Mouse (Mus musculus) limb, embryonic 10.5 days (tissue): ENCODE results near the gene Dclk2. TPM values are rescaled to one million over a fixed set of nuclear protein-coding genes. Genes with fewer than 3 reads are reported as not detected.
A peak's percentile ranks its signal among the peaks of the same experiment; 100 is the strongest.

Experiments used
- DNase-seq: peaks from one replicate; pipeline ENCODE4 v3.0.0-alpha.2; 2017; ENCODE audit warnings: low spot score
- H3K27ac ChIP-seq: fragments of 300-500 bp; sonication (generic); 2 replicates; pipeline ENCODE4 v1.5.1; 2016; ENCODE audit warnings: mild to moderate bottlenecking
- H3K27me3 ChIP-seq: fragments of 300-500 bp; sonication (generic); 2 replicates; pipeline ENCODE4 v1.6.1; 2016; ENCODE audit warnings: low read depth, mild to moderate bottlenecking; ENCODE audit not compliant: poor library complexity, severe bottlenecking
- H3K36me3 ChIP-seq: fragments of 300-500 bp; sonication (generic); 2 replicates; pipeline ENCODE4 v1.6.1; 2016; ENCODE audit warnings: mild to moderate bottlenecking, moderate library complexity
- H3K4me1 ChIP-seq: fragments of 300-500 bp; sonication (generic); 2 replicates; pipeline ENCODE4 v1.6.1; 2016
- H3K4me3 ChIP-seq: fragments of 300-500 bp; sonication (generic); 2 replicates; pipeline ENCODE4 v1.5.1; 2016; ENCODE audit warnings: mild to moderate bottlenecking, moderate library complexity
- H3K9me3 ChIP-seq: fragments of 300-500 bp; sonication (generic); replicated peaks from 2 replicates; pipeline ENCODE4 v1.6.1; 2016; ENCODE audit warnings: mild to moderate bottlenecking
- WGBS: fragments of 180-500 bp; shearing (Covaris S2); methylation state at CpG from one replicate; pipeline ENCODE4 v1.1.7; 2016; 5-methylcytosine and 5-hydroxymethylcytosine counted together
- polyA plus RNA-seq: library from polyadenylated mRNA; unstranded; fragments of >200 nt; fragmentation: Nextera tagmentation; extraction: Ambion mirVana; gene quantifications from 2 replicates; pipeline ENCODE4 v1.2.1, GENCODE M21; 2016

Dclk2 gene
- polyA plus RNA-seq, 1 experiment from 2014 or later = 4.5 TPM

GRCm38 (mm10) chr3:86832115-86832514, 88.5 kb downstream of the Dclk2 start:
- Histone ChIP-seq H3K36me3 (no peaks in the 10 kb centered on the region), H3K27me3 (0 out of 2 replicates have a peak, but pooled peaks cover 8% of the 10 kb centered on the region), H3K4me1 (peaks cover 27% of the 10 kb centered on the region), H3K4me3 (no peak overlapping the region), H3K9me3 (no peaks in the 10 kb centered on the region), H3K27ac (no peak overlapping the region)
- no peak for DNase-seq
- WGBS = 66% methylated on average over 8 of the region's 8 CpGs

- 89% methylated on average over 3 of the region's 3 CpGs for WGBS
- no peak for DNase-seq
Observed at GRCm38 (mm10) chr3:86827506-86827905, 93.1 kb downstream of the Dclk2 start.

GRCm38 (mm10) chr3:86821383-86821782, 99.3 kb downstream of the Dclk2 start:
- Histone ChIP-seq H3K27me3 (no peaks in the 10 kb centered on the region), H3K27ac (peak overlapping the region; percentile 42; the same call in 1 of the 2 replicates), H3K36me3 (no peaks in the 10 kb centered on the region), H3K9me3 (no peaks in the 10 kb centered on the region), H3K4me3 (no peak overlapping the region), H3K4me1 (peaks cover 35% of the 10 kb centered on the region)
- DNase-seq = no peak
- 61% methylated on average over 3 of the region's 3 CpGs for WGBS

More at GRCm38 (mm10) chr3:86827506-86827905, 93.1 kb downstream of the Dclk2 start:
- H3K36me3 ChIP-seq = no peaks in the 10 kb centered on the region
- H3K4me3 ChIP-seq = no peak overlapping the region
- H3K27ac ChIP-seq = no peak overlapping the region
- H3K9me3 ChIP-seq = no peaks in the 10 kb centered on the region
- 0 out of 2 replicates have a peak, but pooled peaks cover 8% of the 10 kb centered on the region for H3K27me3 ChIP-seq
- peaks cover 19% of the 10 kb centered on the region for H3K4me1 ChIP-seq

GRCm38 (mm10) chr3:86820344-86820743, 100.3 kb downstream of the Dclk2 start:
- Histone ChIP-seq H3K27me3 (no peaks in the 10 kb centered on the region), H3K4me3 (no peak overlapping the region), H3K27ac (peak overlapping the region; percentile 40; the same call in 1 of the 2 replicates), H3K36me3 (no peaks in the 10 kb centered on the region), H3K9me3 (no peaks in the 10 kb centered on the region), H3K4me1 (peaks cover 35% of the 10 kb centered on the region)
- WGBS = 32% methylated on average over 10 of the region's 10 CpGs
- no peak for DNase-seq

GRCm38 (mm10) chr3:86819372-86819771, 101.3 kb downstream of the Dclk2 start:
- no peaks in the 10 kb centered on the region for H3K36me3 ChIP-seq
- H3K4me3 ChIP-seq = no peak overlapping the region
- no peak overlapping the region for H3K27ac ChIP-seq
- no peaks in the 10 kb centered on the region for H3K9me3 ChIP-seq
- peaks cover 35% of the 10 kb centered on the region for H3K4me1 ChIP-seq
- H3K27me3 ChIP-seq = no peaks in the 10 kb centered on the region
- DNase-seq = no peak
- WGBS = 96% methylated on average over 6 of the region's 6 CpGs

- Histone ChIP-seq H3K4me3 (no peak overlapping the region), H3K27ac (peak overlapping the region; percentile 11; the same call in 1 of the 2 replicates), H3K27me3 (no peaks in the 10 kb centered on the region), H3K36me3 (no peaks in the 10 kb centered on the region), H3K9me3 (no peaks in the 10 kb centered on the region), H3K4me1 (peaks cover 35% of the 10 kb centered on the region)
- no peak for DNase-seq
- 85% methylated on average over 13 of the region's 13 CpGs for WGBS
Observed at GRCm38 (mm10) chr3:86818001-86818585, 102.6 kb downstream of the Dclk2 start.

- Histone ChIP-seq H3K4me1 (peaks cover 20% of the 10 kb centered on the region; the same call in 1 of the 2 replicates), H3K27me3 (no peaks in the 10 kb centered on the region), H3K36me3 (no peaks in the 10 kb centered on the region), H3K27ac (no peak overlapping the region), H3K9me3 (no peaks in the 10 kb centered on the region), H3K4me3 (no peak overlapping the region)
- peak; percentile 87 for DNase-seq
- WGBS = 17% methylated on average over 3 of the region's 3 CpGs
Observed at GRCm38 (mm10) chr3:86812689-86813088, 108.0 kb downstream of the Dclk2 start.

- Histone ChIP-seq H3K27me3 (no peaks in the 10 kb centered on the region), H3K9me3 (no peaks in the 10 kb centered on the region)
- WGBS = 90% methylated on average over 5 of the region's 5 CpGs
Observed at GRCm38 (mm10) chr3:86810908-86811307, 109.7 kb downstream of the Dclk2 start.

GRCm38 (mm10) chr3:86809646-86810045, 111.0 kb downstream of the Dclk2 start:
- H3K9me3 ChIP-seq = no peaks in the 10 kb centered on the region
- no peak for DNase-seq
- peaks cover 19% of the 10 kb centered on the region; the same call in 1 of the 2 replicates for H3K4me1 ChIP-seq
- 67% methylated on average over 2 of the region's 2 CpGs for WGBS
- H3K27me3 ChIP-seq = no peaks in the 10 kb centered on the region
- H3K4me3 ChIP-seq = no peak overlapping the region
- H3K27ac ChIP-seq = peak overlapping the region; percentile 56
- no peaks in the 10 kb centered on the region for H3K36me3 ChIP-seq

More at GRCm38 (mm10) chr3:86810908-86811307, 109.7 kb downstream of the Dclk2 start:
- Histone ChIP-seq H3K4me1 (peaks cover 19% of the 10 kb centered on the region; the same call in 1 of the 2 replicates), H3K36me3 (no peaks in the 10 kb centered on the region), H3K27ac (no peak overlapping the region), H3K4me3 (no peak overlapping the region)
- DNase-seq = no peak

- H3K4me3 ChIP-seq = no peak overlapping the region
- WGBS = 90% methylated on average over 9 of the region's 9 CpGs
- no peaks in the 10 kb centered on the region for H3K36me3 ChIP-seq
- peak overlapping the region; percentile 56 for H3K27ac ChIP-seq
- H3K4me1 ChIP-seq = peaks cover 19% of the 10 kb centered on the region; the same call in 1 of the 2 replicates
- no peaks in the 10 kb centered on the region for H3K9me3 ChIP-seq
- H3K27me3 ChIP-seq = no peaks in the 10 kb centered on the region
- no peak for DNase-seq
Observed at GRCm38 (mm10) chr3:86809199-86809598, 111.5 kb downstream of the Dclk2 start.

GRCm38 (mm10) chr3:86807750-86808467, 112.7 kb downstream of the Dclk2 start:
- 84% methylated on average over 14 of the region's 14 CpGs for WGBS
- H3K27ac ChIP-seq = no peak overlapping the region
- H3K4me1 ChIP-seq = peaks cover 24% of the 10 kb centered on the region; the same call in 1 of the 2 replicates
- H3K27me3 ChIP-seq = no peaks in the 10 kb centered on the region
- H3K4me3 ChIP-seq = no peak overlapping the region
- H3K9me3 ChIP-seq = no peaks in the 10 kb centered on the region
- DNase-seq = peak; percentile 61
- H3K36me3 ChIP-seq = no peaks in the 10 kb centered on the region

- H3K27ac ChIP-seq = no peak overlapping the region
- H3K36me3 ChIP-seq = no peaks in the 10 kb centered on the region
- WGBS = 95% methylated on average over 9 of the region's 9 CpGs
- H3K27me3 ChIP-seq = no peaks in the 10 kb centered on the region
- H3K4me1 ChIP-seq = peaks cover 25% of the 10 kb centered on the region; the same call in 1 of the 2 replicates
- H3K4me3 ChIP-seq = no peak overlapping the region
- no peak for DNase-seq
- H3K9me3 ChIP-seq = no peaks in the 10 kb centered on the region
Observed at GRCm38 (mm10) chr3:86806834-86807233, 113.8 kb downstream of the Dclk2 start.

- Histone ChIP-seq H3K4me3 (no peak overlapping the region), H3K9me3 (no peaks in the 10 kb centered on the region), H3K36me3 (no peaks in the 10 kb centered on the region), H3K4me1 (peaks cover 34% of the 10 kb centered on the region), H3K27me3 (no peaks in the 10 kb centered on the region), H3K27ac (no peak overlapping the region)
- no peak for DNase-seq
- WGBS = 94% methylated on average over 9 of the region's 9 CpGs
Observed at GRCm38 (mm10) chr3:86804265-86804664, 116.4 kb downstream of the Dclk2 start.
